Mouse (Mus musculus) heart, adult 2 months (tissue): ENCODE measurements around the gene Rhobtb1.

Experiments
- CTCF ChIP-seq: fragments of 200-600 bp; IDR thresholded peaks from 2 replicates; pipeline ENCODE4 v1.8.1; 2022; ENCODE audit warnings: antibody characterized with exemption, mild to moderate bottlenecking, moderate library complexity
- POLR2A ChIP-seq: fragments of 200-500 bp; IDR thresholded peaks from 2 replicates; pipeline ENCODE4 v1.6.1; 2011; ENCODE audit warnings: mild to moderate bottlenecking, low read depth, low read length, control low read depth; ENCODE audit not compliant: insufficient read depth

- no peak for TF ChIP-seq CTCF
- TF ChIP-seq POLR2A, result no peak
Measured at GRCm38 (mm10) chr10:69331231-69331630, 180.0 kb downstream of the Rhobtb1 start.
